Mouse (Mus musculus) liver, embryonic 16.5 days (tissue): ENCODE measurements around the gene Carns1. TPM values are rescaled to one million over a fixed set of nuclear protein-coding genes. Genes with fewer than 3 reads are reported as not detected.

Experiments
- ATAC-seq: fragments of 200-750 bp; cut with Nextera tagmentation; 2 replicates; pipeline ENCODE4 v1.8.0; 2017; ENCODE audit warnings: low read depth, mild to moderate bottlenecking, moderate number of reproducible peaks, moderate library complexity
- H3K27ac ChIP-seq: fragments of 300-500 bp; sonication (generic); 2 replicates; pipeline ENCODE4 v1.5.1; 2014; ENCODE audit warnings: mild to moderate bottlenecking, low read length
- H3K27me3 ChIP-seq: fragments of 300-500 bp; sonication (generic); 2 replicates; pipeline ENCODE4 v1.6.1; 2014; ENCODE audit warnings: low read depth, low read length, mixed read lengths; ENCODE audit not compliant: control insufficient read depth, insufficient read depth
- H3K36me3 ChIP-seq: fragments of 300-500 bp; sonication (generic); 2 replicates; pipeline ENCODE4 v1.6.1; 2014; ENCODE audit warnings: mild to moderate bottlenecking; ENCODE audit not compliant: control insufficient read depth, insufficient read depth
- H3K4me1 ChIP-seq: fragments of 300-500 bp; sonication (generic); 2 replicates; pipeline ENCODE4 v1.6.1; 2014; ENCODE audit warnings: low read depth, low read length, mixed read lengths; ENCODE audit not compliant: control insufficient read depth
- H3K4me2 ChIP-seq: fragments of 300-500 bp; sonication (generic); 2 replicates; pipeline ENCODE4 v1.6.1; 2014; ENCODE audit warnings: low read depth, low read length, mixed read lengths
- H3K4me3 ChIP-seq: fragments of 300-500 bp; sonication (generic); 2 replicates; pipeline ENCODE4 v1.5.1; 2014; ENCODE audit warnings: low read depth, mild to moderate bottlenecking, low read length
- H3K9ac ChIP-seq: fragments of 300-500 bp; sonication (generic); 2 replicates; pipeline ENCODE4 v1.6.1; 2014; ENCODE audit warnings: low read depth, low read length
- H3K9me3 ChIP-seq: fragments of 300-500 bp; sonication (generic); replicated peaks from 2 replicates; pipeline ENCODE4 v1.6.1; 2016; ENCODE audit warnings: low read length; ENCODE audit not compliant: control insufficient read depth
- WGBS: fragments of 180-500 bp; shearing (Covaris S2); extraction: QIAGEN DNeasy Blood & Tissue Kit; methylation state at CpG from one replicate; pipeline ENCODE4 v1.1.7; 2014; ENCODE audit not compliant: insufficient replicate concordance; 5-methylcytosine and 5-hydroxymethylcytosine counted together
- polyA plus RNA-seq: library from polyadenylated mRNA; unstranded; fragments of >200 nt; fragmentation: Nextera tagmentation; extraction: Ambion mirVana; gene quantifications from 2 replicates; pipeline ENCODE4 v1.2.1, GENCODE M21; 2015

The Carns1 gene
- polyA plus RNA-seq, 1 experiment from 2014 or later, result 0.67 TPM

DNA sequence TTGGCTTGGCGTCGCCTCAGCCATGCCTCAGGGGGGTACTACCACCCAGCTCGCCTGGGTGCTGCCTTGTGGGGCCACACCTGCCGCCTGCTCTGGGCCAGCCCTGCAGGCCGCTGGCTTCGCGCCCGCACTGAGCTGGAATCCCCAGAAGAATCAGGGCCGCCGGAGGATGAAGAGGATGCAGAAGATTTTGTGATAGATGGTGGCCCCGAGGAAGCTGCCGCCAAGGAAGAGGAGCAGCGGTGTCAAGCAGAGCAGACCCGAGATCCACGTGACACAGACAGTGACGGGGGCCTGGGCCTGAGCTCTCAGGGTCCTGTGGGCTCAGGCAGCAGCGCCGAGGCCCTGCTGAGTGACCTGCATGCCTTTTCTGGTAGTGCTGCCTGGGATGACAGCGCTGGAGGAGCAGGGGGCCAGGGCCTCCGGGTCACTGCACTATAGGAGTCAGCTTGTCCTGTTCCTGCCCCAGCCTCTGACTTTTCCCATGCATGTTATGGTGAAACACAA, 19.2 kb downstream of the Carns1 start:
- no peak overlapping the region for H3K4me3 ChIP-seq
- no peaks in the 10 kb centered on the region for H3K27me3 ChIP-seq
- peaks cover 9% of the 10 kb centered on the region for H3K4me1 ChIP-seq
- no peak overlapping the region for H3K9ac ChIP-seq
- H3K4me2 ChIP-seq, result no peak overlapping the region
- ATAC-seq, result no peak
- no peak overlapping the region for H3K27ac ChIP-seq
- peaks cover 10% of the 10 kb centered on the region for H3K36me3 ChIP-seq
- WGBS, result 64% methylated on average over 20 of the region's 20 CpGs
- H3K9me3 ChIP-seq, result no peaks in the 10 kb centered on the region

DNA sequence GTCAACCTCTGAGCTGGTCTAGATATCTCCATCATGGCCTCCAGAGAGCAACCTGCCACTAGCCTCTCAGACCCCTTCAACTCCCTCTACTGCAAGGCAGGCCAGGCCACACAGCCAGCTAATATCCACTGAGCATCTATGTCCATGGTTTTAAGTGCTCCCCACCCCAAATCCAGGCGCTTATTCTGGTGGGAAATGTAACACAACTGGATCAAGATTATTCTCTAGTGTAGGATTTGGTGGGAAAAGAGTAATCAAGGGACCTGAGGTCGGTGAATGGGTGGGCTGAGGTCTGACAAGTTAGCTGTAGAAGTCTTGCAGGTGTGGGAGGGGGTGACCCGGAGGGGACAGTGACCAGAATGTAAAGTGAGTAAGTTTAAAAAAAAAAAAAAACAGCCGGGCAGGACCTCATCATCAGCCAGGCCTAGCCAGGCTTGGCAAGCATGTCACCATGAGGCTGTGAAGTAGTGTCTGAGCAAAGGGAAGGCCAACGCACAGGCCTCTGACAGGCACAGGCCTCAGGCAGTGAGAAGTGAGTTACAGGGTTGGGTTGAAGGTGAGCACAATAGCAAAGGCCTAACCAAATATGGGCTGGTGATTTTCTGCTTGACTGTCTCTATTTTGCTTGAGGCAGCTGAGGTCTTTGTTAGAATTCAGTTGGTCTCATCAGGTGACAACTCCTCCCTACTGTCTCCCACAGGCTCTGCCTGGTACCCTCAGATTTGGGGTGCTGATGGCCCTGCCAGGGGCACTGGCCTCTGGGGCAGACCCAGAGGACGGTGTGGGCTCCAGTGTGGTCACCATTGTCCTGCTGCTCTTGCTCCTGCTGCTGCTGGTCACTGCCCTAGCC, 19.8 kb downstream of the Carns1 start:
- Histone ChIP-seq H3K9ac (peak overlapping the region; percentile 33; the same call in 1 of the 2 replicates), H3K36me3 (peaks cover 7% of the 10 kb centered on the region), H3K4me2 (0 out of 2 replicates have a peak overlapping the region, but pooled peaks have one; percentile 10), H3K27me3 (no peaks in the 10 kb centered on the region), H3K9me3 (no peaks in the 10 kb centered on the region), H3K4me3 (peak overlapping the region; percentile 3), H3K27ac (peak overlapping the region; percentile 31), H3K4me1 (peaks cover 9% of the 10 kb centered on the region)
- no peak for ATAC-seq
- 39% methylated on average over 6 of the region's 6 CpGs for WGBS

- 0 out of 2 replicates have a peak, but pooled peaks have one; percentile 24 for ATAC-seq
- H3K9me3 ChIP-seq, result no peaks in the 10 kb centered on the region
- no peaks in the 10 kb centered on the region for H3K27me3 ChIP-seq
- peak overlapping the region; percentile 10; the same call in 1 of the 2 replicates for H3K4me2 ChIP-seq
- H3K36me3 ChIP-seq, result peaks cover 7% of the 10 kb centered on the region
- peak overlapping the region; percentile 14 for H3K27ac ChIP-seq
- peak overlapping the region; percentile 3 for H3K4me3 ChIP-seq
- WGBS, result 26% methylated on average over 13 of the region's 13 CpGs
- H3K9ac ChIP-seq, result peak overlapping the region; percentile 33; the same call in 1 of the 2 replicates
- peaks cover 10% of the 10 kb centered on the region for H3K4me1 ChIP-seq
These were observed 20.6 kb downstream of the Carns1 start for GRCm38 (mm10) chr19:4154437-4155222.

GRCm38 (mm10) chr19:4153232-4153654, 22.0 kb downstream of the Carns1 start, which contains the start of gene Ptprcap:
TSS of gene Ptprcap (plus strand) at chr19:4153604.
- Histone ChIP-seq H3K9me3 (no peaks in the 10 kb centered on the region), H3K4me1 (peaks cover 22% of the 10 kb centered on the region), H3K27me3 (no peaks in the 10 kb centered on the region), H3K4me2 (no peak within 1 kb of the TSS), H3K9ac (no peak within 1 kb of the TSS), H3K36me3 (peaks cover 3% of the 10 kb centered on the region), H3K4me3 (peak within 1 kb of the TSS; percentile 3), H3K27ac (peak within 1 kb of the TSS; percentile 12; the same call in 1 of the 2 replicates)
- WGBS, result 75% methylated on average over 11 of the region's 11 CpGs
- ATAC-seq, result no peak

GRCm38 (mm10) chr19:4152445-4153231, 22.6 kb downstream of the Carns1 start:
- Histone ChIP-seq H3K9ac (no peak overlapping the region), H3K36me3 (no peaks in the 10 kb centered on the region; the same call in none of the 2 replicates), H3K4me1 (peaks cover 28% of the 10 kb centered on the region), H3K9me3 (no peaks in the 10 kb centered on the region), H3K27ac (no peak overlapping the region), H3K4me2 (no peak overlapping the region), H3K4me3 (no peak overlapping the region), H3K27me3 (no peaks in the 10 kb centered on the region)
- WGBS, result 86% methylated on average over 8 of the region's 8 CpGs
- ATAC-seq, result no peak

GRCm38 (mm10) chr19:4151898-4152297, 23.4 kb downstream of the Carns1 start:
- no peak overlapping the region for H3K4me3 ChIP-seq
- no peak overlapping the region for H3K4me2 ChIP-seq
- no peak overlapping the region for H3K27ac ChIP-seq
- no peak for ATAC-seq
- H3K4me1 ChIP-seq, result peaks cover 30% of the 10 kb centered on the region
- H3K9ac ChIP-seq, result no peak overlapping the region
- WGBS, result 69% methylated on average over 5 of the region's 5 CpGs
- H3K27me3 ChIP-seq, result no peaks in the 10 kb centered on the region
- H3K9me3 ChIP-seq, result no peaks in the 10 kb centered on the region
- H3K36me3 ChIP-seq, result no peaks in the 10 kb centered on the region; the same call in 1 of the 2 replicates

DNA sequence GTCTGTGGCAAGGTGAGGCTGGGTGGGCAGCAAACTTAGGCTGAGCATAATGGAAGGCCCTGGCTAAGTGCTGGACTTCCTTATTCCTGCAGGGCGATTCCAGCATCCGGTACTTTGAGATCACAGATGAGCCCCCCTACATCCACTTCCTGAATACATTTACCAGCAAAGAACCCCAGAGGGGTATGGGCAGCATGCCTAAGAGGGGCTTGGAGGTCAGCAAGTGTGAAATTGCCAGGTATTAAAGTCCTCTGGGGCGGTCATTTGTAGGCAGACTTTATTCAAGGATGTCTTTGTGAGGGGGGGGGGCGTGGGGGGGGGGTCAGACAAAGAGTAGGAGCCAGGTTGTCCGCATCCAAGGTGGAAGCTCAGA, 23.8 kb downstream of the Carns1 start:
- H3K36me3 ChIP-seq, result no peaks in the 10 kb centered on the region; the same call in 1 of the 2 replicates
- H3K4me1 ChIP-seq, result peaks cover 30% of the 10 kb centered on the region
- WGBS, result 67% methylated on average over 5 of the region's 5 CpGs
- no peak for ATAC-seq
- no peak overlapping the region for H3K4me3 ChIP-seq
- no peak overlapping the region for H3K4me2 ChIP-seq
- H3K9ac ChIP-seq, result no peak overlapping the region
- no peaks in the 10 kb centered on the region for H3K9me3 ChIP-seq
- H3K27ac ChIP-seq, result no peak overlapping the region
- no peaks in the 10 kb centered on the region for H3K27me3 ChIP-seq
